8 mouse cellular contexts compared by ENCODE assay signal in genomic region chr7:80535009-80535744, GRCm38 (mm10). TPM values are rescaled to one million over a fixed set of nuclear protein-coding genes. Genes with fewer than 3 reads are reported as not detected.
DNase-seq lines count a peak whose midpoint lies in the region; ATAC-seq lines count a peak whose summit lies in the region.

TSS of gene Blm (minus strand) at chr7:80535119.

- ATAC-seq in megakaryocyte progenitor cell, adult 5-6 weeks (replicated peaks; ENCODE audit: poor library complexity), result peak; percentile 91

- peak; percentile 93 for DNase-seq in adipocyte (ENCODE audit: low spot score)
- DNase-seq in embryo, embryonic 10 days (ENCODE audit: low spot score), result peak; percentile 98
- peak; percentile 95 for DNase-seq in gastrocnemius, postnatal 10 days
- peak; percentile 98 for DNase-seq in induced T-regulatory cell, adult 2 months (ENCODE audit: low read depth)
- peak; percentile 92 to 98 for DNase-seq in left cerebral cortex, adult 9 months (ENCODE audit: low spot score in 2 of 2)
- DNase-seq in right cerebral cortex, postnatal 14 days, result peak; percentile 96
- peak; percentile 90 to 96 for DNase-seq in urinary bladder, postnatal 36 days (ENCODE audit: low spot score in 2 of 2)

RNA-seq across cellular contexts. Expression of gene Blm, which starts in this region (rescaled TPM):
- 1 to 10 TPM; 5.4 to 6.3 TPM for total RNA-seq in gastrocnemius, postnatal 10 days (2021)
- 60.4 and 76.5 TPM in 2 replicates for total RNA-seq in megakaryocyte progenitor cell, adult 5-6 weeks (2015)
- 36.9 and 56.7 TPM in 2 replicates for total RNA-seq in megakaryocyte progenitor cell, adult 5-6 weeks (2017)

Comparison
In these comparisons a context has a peak if more than half of its experiments do, and no peak if none do; other contexts are left out.
1. Peak in every context shown above with its lines: DNase-seq and ATAC-seq.
2. RNA of gene Blm (total RNA-seq): 36.9 to 76.5 TPM in megakaryocyte progenitor cell, adult 5-6 weeks; 5.4 to 6.3 TPM in gastrocnemius, postnatal 10 days; every median in the first group is over 4 times any median in the second.